Mouse (Mus musculus) kidney, adult 11 months (tissue): ENCODE measurements around the gene Lemd2.
"Not testable (repeated sequence)": the region's sequence is repeated elsewhere in the genome, so short reads cannot be mapped to it uniquely, and the experiment has no call there.

Experiments used
- DNase-seq: peaks from one replicate; pipeline ENCODE4 v3.0.0; 2022

Lemd2 gene

DNA sequence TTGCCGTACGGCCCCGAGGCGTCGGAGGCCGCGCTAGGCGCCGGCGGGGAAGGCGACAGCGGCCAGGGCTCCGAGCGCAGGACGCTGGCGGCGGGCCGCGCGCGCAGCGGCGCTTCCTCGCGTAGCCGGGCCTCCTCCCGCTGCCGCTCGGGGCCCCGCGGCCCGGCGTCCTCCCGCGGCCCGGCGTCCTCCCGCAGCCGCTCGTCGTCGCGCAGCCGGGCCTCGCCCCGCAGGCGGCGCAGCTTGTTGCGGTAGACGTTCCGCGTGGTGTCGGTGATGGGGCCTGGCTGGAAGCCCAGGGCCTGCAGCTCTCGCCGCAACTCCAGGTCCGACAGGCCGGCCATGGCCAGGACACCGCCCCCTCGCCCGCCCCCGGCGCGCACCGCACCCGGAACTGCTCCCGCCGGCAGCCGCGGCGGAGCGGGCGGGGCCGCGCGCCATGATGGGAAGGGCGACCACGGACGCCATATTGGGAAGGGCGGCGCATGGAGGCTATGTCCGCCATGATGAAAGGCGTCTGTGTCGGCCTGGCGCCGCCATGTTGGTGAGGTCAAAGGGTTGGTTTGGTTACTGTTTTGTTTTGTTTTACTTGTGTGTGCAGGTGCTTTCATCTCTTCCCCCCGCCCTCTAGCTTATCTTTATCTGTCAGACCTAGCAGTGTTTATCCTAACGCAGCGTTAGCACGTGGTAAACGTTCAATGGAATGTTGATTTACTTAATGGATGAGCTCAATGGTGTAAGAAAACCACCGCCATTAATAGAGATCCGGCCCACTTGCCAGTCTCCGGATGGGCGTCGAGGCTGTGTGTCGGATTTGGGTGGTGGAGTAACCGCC, at the start of gene Lemd2:
Lemd2 (minus strand) TSS at position 395 of the 835 bp plus-strand sequence.
- peak; percentile 95 for DNase-seq

DNA sequence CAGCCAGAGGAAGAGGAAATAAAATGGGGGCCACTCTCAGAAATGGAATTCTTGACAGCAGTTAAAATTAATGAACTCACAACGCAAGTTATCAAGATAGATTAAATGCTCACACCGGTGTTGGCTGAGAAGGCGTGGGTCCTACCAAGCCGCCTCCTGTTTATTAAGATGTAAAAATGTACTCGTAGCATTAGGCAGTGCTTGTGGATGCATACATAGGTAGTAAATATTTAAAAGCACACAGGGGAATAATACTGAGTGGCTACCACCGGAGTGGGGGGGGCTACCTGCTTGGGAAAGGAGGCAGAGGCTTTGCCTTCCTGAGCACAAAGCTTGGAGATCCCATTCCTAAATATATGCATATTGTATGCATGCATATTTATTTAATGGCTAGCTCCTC, 46.9 kb upstream of the Lemd2 start:
- DNase-seq, result no peak

DNA sequence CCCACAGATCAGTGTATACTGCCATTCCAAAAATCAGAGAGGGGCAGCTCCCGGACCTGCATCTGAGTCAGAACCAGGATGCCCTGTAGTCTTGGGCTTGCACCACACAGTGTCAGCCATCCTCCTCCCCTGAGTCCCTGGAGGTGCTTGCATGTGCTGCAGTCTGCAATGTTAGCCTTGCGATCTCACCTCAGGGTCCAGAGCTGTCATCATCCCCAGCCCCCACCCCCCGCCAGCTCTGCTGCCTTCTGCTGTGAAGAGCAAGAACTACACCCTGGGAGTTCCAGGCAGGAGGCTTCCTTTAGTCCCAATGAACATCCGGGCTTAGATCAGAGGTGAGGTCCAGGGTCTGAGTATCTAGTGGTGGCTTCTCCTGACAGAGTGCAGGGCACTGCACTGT, 46.2 kb upstream of the Lemd2 start:
- DNase-seq, result no peak

DNA sequence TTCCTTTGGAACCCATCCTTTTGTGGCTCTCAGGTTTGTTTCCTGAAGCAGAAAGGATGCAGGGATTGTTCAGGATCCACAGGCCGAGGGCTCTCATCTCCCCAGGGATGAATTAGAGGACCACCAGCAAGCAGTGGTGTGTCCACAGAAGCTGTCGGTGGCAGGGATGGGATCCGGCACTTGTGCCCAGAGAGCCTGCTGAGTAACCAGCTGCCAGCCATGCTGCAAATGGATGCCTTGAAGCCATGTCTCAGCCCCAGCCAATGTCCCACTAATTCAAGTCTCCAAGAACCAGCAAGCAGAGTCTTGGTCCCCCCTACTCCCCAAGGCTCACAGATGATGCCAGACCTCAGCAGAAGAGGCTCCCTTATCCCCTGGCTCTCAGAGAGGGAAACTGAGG, 44.8 kb upstream of the Lemd2 start:
- no peak for DNase-seq

DNA sequence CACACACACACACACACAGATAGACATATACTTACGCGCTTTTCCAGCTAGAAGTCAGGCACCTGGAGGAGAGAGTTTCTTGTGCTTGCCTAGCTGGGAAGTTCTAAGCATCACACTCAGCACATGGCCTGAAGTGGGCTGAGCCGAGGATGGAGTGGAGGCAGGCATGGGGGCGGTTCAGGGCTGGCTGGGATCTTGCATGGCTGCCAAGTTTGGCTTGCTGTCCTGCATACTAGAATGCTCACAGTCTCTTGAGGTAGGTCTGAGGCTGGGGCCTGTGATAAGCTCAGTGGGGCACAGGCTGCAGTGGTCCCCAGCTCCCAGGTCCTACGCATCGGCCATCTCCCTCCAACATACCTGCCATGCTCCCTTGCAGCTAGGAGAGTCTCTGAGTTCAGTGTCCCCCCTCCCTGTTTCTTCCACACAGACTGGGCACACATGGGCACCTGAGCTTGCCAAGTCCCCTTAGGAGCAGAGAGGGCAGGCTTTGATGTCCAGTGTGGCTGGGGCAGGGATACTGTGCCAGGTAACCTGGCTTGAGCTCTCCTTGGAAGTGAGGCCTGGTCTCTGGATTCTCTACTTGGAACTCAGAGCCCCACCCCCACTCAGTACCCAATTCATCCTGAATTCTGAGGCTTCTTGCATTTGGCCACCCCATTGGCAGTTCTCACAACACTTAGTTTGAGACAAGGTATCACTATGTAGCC, 43.6 kb upstream of the Lemd2 start:
- no peak for DNase-seq

DNA sequence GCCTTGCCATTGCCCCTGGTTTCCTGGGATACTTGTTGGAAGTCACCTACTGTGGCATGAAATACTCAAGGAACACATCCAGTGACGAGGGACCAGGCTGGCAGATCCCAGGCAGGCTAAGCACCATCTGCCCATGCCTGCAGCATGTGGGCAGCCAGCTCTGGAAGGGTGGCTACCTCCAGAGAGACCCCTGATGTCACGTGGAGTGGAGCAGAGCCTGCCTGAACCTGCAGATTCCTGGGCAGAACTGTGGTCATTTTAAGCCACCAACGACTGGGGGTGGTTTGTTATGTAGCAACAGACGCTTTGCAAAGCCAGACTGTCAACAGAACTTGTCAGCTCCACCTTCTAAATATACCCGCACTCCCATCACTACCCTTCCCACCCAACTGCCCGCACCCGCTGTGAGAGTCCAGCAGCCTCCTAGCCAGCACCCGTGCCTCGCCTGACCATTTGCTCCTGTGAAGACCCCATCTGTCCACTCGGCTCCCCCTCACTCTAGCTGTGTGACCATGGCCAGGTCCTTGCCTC, 41.6 kb upstream of the Lemd2 start:
- DNase-seq, result peak; percentile 34

DNA sequence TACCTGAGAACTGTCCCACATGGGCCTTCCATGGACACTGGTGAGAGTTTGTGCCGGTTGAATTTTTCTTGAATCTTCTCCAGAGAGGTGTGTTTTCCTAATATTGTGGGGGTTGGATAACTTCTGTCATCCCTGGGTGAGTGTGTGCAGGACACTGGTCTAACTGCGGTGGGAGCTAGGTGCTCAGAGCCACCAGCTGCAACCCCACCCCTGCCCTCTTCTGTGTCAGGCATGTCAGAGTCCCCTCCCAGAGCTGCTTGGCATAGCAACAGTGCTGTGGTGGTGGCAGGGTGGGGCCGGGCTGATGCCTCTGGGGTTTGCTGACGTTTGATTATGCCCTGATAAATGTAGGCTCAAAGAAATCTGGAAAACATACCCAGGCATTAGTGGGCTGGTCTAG, 40.6 kb upstream of the Lemd2 start:
- no peak for DNase-seq

DNA sequence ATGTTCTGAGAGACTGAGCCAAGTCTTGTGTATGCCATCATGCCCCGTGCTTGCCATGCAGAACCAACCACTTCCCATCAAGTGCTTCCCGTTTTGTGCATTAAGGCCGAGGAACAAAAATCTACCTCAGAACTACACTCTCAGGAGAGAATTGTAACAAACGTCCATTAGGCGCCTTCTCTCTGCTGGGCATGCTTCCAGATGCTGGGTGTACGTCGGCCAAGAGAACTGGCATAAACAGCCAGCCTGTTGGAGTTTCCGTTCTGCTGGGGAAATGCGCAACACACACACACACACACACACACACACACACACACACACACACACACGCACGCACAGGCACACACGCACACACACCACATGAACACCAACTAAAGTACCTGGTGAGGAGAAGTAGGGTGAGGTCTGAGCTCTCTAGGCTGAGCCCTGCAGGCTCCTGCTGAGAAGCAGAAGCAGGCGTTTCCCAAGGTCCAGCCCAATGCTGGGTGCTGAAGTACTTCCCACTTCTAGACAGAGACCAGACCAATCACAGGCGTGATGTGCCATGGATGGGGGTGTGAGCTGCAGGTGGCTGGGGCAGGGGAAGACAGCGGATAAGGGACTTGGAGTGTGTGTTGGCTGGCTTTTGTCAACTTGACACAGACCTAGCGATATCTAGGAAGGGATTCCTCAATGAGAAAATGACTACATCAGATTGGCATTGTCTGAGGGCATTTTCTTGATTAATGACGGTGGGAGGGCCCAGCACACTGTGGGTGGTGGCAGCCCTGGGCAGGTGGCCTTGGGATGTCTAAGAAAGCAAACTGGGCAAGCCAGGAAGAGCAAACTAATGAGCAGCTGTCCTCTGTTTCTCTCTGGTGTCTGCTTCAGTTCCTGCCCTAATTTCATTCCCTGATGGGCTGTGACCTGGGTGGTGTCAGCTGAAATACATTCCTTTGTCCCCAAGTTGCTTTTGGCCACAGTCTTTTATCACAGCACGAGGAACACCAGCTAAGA, 38.2 kb upstream of the Lemd2 start:
- DNase-seq, result peak; percentile 46

DNA sequence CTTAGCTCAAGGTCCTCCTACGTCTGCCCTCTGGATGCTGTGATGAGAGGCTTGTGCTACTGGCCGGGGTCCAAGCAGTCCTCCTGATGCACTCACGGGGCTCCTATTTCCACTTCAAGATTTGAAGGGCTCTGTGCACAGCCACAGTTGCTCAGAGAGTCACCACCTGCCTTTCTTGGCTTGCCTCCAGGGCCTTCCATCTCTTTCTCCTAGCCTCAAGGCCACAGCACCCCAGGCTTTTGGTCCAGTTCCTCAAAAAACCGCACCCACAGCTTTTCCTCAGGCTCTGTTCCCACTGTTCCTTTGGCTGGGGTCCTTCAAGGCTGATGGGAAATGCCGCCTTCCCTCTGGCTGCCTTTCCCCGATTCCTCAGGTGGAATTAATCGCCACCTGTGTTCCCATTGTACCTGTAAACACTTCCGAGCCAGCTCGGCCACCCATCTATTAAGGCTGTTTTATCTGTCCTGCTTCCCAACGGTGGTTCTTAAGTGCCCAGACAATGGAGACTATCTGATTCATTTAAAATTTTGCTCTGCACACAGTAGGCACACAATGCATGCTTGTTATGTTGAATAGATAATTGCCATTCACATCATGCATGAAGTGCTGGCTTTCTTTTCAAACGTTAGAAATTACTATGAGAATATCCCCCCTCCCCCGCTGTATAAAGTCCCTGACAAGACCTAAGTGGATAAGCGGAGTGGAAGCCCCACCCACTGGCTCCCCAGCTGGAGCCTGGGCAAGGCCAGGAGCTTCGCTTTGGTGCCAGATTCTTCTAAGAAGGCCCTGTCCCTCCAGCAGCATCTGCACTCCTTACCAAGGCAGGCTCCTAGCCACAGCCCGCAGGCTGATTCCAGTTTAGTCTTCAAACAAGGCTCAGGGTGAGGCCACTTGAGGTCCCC, 36.5 kb upstream of the Lemd2 start:
- no peak for DNase-seq

DNA sequence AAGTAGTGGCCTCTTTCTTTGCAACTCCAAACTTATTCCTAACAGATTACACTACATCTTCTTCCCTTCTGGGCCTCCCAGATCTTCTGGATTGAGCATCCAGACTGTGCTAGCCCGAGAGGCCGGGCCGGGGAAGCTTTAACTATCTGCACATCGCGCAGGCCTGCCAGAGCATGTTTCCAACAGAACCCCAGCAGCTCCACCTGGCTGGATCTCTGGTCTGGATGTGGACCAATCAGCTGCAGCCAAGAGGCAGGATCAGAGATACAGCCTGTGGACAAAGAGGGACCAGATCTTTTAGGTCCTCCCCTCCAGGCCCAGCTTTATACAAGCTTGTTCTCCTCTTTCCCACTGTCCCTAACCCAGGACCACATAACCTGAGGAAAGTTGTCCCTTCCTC, 35.7 kb upstream of the Lemd2 start:
- DNase-seq, result no peak

DNA sequence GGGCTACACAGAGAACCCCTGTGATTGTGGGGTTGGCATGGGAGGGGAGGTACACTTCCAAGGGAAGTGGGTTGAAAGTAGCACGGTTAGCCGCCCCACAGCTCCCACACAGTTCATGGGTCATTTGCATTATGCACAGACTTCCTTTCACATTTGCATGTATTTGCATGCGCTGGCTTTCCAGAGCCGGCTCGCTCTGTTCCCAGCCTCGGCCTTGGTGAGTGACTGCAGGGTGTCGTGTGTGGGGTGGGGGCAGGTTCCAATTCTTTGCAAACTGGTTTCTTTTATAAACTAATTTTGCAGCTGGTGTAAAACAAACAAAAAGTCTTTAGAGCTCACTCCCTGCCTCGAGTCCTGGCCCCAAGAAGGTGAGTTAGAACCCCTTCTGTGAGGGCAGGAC, 34.4 kb upstream of the Lemd2 start:
- no peak for DNase-seq

DNA sequence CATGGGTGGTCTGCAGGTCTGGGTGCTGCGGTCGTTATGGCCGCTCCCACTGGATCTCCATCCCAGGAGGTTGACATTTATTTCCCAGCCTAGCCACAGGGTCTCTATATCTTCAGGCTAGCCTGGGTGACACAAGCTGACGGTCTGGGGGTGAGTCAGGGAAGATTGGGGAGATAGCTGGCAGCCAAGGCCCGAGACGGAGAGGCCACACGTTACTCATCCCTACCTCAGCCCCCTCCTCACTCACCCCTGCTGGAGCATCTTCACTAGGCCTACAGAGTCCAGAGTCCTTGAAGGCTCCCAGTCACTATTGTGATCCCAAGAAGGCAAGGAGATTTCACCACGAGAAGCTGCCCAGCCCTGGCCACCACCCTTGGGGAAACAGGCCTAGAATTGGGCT, 33.5 kb upstream of the Lemd2 start:
- no peak for DNase-seq

DNA sequence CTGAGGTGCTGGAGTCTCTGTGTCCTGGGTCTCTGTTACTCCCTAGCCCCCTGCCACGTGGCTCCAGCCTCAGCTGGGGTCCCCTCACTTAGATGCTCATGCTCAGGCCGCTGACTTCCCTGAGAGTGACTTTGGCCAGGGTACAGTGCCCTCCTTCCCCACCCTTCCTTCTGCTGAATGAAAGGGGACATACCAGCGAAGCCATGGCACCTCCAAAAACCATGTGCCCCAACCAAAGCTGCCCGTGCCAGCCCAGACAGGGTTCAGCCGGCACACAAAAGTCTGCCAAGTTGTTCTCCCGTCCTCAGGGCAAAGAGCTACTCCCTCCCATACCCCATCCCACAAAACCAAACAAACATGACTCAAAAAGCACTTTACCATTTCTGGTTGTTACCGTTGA, 29.0 kb upstream of the Lemd2 start:
- DNase-seq, result no peak

DNA sequence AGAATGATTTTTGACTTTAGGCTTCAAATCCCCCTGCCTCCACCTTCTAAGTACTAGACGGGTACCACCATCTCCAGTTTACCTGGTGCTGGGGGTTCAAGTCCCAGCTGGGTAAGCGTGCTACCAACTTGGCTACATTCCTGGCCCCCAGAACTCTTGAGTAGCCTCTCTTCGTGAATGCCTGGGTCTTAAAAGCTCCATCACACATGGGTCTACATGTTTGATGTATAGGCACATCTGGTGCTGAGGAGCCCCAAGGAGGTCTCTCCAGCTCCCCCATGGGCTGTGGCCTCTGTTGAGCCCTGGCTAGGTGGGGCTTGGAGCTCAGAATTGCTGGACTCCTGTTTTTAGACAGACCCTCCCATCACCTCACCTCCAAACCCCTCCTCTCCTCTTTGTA, 27.9 kb upstream of the Lemd2 start:
- DNase-seq, result no peak

DNA sequence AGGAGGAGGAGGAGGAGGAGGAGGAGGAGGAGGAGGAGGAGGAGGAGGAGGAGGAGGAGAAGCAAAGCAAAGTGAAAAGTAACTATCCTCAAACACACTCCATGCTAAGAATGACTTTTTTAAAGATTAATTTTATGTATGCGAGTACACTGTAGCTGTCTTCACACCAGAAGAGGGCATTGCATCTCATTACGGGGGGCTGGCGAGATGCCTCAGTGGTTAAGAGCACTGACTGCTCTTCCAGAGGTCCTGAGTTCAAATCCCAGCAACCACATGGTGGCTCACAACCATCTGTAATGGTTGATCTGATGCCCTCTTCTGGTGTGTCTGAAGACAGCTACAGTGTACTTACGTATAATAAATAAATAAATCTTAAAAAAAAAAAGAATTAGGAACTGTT, 27.3 kb upstream of the Lemd2 start:
- not testable (repeated sequence) for DNase-seq

DNA sequence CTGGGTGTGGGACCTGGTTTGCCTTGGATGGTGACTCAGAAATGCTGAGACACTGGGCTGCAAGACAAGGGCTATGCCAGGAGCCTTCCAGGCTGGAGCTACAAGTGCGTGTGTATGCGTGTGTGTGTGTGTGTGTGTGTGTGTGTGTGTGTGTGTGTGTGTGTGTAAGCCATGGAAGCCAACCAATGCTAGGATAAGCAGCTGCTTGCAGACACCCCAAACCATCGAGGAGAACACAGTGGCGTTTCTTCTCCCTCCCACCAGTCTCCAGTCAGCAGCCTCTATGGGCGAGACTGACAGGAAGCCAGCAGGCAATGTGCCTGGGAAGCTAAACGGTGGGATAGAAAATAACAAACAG, 26.9 kb upstream of the Lemd2 start:
- DNase-seq, result no peak

DNA sequence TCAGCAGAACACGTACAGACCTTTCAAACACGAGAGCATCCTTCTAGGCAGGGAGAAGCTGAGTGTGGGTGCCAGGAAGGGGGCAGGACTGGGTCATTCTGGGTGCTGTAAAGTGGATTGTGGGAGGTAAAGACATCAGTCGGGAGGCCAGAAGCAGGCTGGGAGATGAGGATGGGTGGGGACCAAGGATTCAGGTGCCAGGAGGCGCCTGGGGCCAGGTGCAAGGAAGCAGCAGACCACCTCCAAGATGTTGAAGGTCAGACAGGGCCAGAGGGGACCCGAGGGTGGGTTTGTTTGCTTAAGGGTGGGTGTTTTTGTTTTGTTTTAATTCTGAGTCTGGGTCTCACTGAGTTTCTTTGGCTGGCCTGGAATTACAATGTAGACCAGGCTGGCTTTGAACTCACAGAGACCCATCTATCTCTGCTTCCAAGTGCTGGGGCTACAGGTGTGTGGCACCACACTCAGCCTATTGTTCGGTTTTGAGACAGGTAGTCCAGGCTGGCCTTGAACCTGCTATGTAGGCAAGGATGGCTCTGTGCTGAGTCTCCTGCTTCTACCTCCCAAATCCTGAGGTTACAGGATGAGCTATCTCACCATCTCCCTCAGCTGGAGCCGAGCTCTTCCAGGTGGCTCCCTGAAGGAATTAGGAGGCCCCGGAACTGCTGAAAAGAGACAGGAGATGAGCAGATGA, 26.3 kb upstream of the Lemd2 start:
- DNase-seq, result no peak

DNA sequence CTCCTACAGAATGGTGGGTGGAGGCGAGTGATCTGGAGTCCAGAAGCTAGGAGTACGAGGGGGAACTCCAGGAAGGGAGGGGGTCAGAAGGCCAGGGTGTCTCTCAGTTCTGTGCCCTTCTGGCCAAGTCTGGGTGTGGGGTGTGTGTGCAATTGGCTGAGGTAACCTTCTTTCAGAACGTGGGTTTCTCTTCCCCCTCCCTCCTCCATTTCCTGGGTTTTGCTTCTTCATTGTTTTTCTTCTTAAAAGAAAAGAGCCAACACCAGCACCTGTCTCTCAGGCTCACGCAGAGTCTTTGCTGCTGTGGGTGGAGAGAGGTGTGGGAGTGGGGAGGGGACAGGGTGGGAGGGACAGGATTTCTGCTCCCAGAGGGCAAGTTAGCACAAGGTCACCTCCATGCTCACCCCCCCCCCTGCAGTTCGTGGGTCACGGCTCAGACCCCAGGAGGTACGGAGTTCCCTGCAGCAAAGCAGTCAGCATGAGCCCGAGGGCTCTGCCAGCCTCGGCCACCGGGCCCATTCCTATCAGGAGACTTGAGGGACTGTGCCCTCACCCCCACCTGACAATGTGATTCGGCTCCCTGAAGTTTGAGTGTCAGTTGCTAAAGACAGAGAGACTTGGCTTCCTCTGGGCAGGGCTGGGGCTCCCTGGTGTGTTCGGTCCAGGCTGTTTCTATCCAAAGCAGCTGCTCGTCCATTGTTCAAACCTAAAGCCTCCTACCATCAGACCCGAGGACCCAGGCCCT, 25.6 kb upstream of the Lemd2 start:
- DNase-seq, result no peak

DNA sequence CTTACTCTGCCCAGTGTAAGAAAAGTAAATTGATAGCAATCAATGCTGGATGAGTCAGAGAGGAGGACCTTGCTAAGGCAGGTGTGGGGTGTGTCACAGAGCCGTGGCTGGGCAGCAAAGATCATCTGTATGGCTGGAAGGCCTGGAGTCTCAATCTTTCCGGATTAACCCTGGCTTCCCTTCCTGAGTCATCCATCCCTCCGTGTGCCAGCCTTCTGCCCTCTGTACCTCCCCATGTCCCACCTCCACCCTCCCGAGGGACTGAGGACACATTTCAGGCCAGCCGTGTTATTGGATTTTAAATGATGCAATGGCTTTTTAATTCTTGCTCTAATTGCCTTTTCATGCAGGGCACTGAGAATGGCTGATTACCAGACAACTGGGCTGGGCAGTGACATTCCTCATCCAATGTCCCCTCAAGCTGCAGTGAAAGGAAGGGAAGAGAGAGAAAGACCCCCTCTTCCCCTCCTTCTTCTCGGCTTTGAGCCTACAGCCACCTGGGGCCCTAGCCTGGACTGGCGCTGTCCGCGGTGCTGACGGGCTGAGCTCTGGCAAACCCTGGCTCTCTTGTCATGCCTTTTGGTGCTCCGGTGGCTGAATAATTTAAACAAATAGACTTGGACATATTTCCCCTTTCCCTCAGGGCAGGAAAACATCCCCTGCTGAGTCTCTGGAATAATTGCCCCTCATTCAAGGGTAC, 24.1 kb upstream of the Lemd2 start:
- peak; percentile 40 for DNase-seq

DNA sequence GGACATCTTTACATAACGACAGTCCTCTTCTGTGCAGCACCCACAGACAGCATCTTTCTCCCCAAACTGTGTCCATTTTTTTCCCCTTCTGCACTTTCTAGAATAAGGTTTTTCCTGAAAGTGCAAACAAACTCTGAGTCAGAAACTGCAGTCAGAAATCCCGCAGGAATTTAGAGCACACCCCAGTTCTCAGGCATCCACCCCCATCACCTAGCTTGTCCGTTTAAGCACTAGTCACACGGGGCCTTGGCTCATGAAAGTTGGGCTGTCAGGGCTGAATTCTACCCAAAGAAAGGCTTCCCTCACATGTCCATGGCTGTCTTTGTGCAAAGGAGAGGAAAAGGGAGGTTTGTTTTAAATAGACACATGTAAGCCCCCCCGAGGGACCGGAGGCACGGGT, 23.0 kb upstream of the Lemd2 start:
- no peak for DNase-seq
